Mouse (Mus musculus) kidney, adult 2 months (tissue): ENCODE measurements around the gene Cyp21a1. TPM values are rescaled to one million over a fixed set of nuclear protein-coding genes. Genes with fewer than 3 reads are reported as not detected.
"Not testable (repeated sequence)": the region's sequence is repeated elsewhere in the genome, so short reads cannot be mapped to it uniquely, and the experiment has no call there.

Experiments
- DNase-seq: peaks from one replicate; pipeline ENCODE4 v3.0.0; 2021
- H3K27ac ChIP-seq: fragments of 200-500 bp; 2 replicates; pipeline ENCODE4 v1.5.1; 2012; ENCODE audit warnings: low read depth, low read length, control low read depth, inconsistent platforms; ENCODE audit not compliant: insufficient read depth
- H3K27me3 ChIP-seq: fragments of 200-500 bp; replicated peaks from 2 replicates; pipeline ENCODE4 v1.6.1; 2012; ENCODE audit warnings: mild to moderate bottlenecking, moderate library complexity, low read length, inconsistent platforms; ENCODE audit not compliant: control insufficient read depth, insufficient read depth
- H3K36me3 ChIP-seq: fragments of 200-500 bp; 2 replicates; pipeline ENCODE4 v1.6.1; 2012; ENCODE audit warnings: mild to moderate bottlenecking, moderate library complexity, low read length, inconsistent platforms; ENCODE audit not compliant: control insufficient read depth, insufficient read depth
- H3K4me1 ChIP-seq: fragments of 200-500 bp; 2 replicates; pipeline ENCODE4 v1.6.1; 2011; ENCODE audit warnings: low read length; ENCODE audit not compliant: control insufficient read depth, insufficient read depth
- H3K4me3 ChIP-seq: fragments of 200-500 bp; 2 replicates; pipeline ENCODE4 v1.5.1; 2011; ENCODE audit warnings: mild to moderate bottlenecking, low read depth, low read length, control low read depth; ENCODE audit not compliant: insufficient read depth
- CTCF ChIP-seq: fragments of 200-500 bp; conservative IDR thresholded peaks from 2 replicates; pipeline ENCODE4 v1.5.1; 2011; ENCODE audit warnings: low read depth, mild to moderate bottlenecking, control low read depth, low read length, moderate library complexity, mixed read lengths; ENCODE audit not compliant: insufficient read depth, insufficient read length
- POLR2A ChIP-seq: fragments of 200-500 bp; IDR thresholded peaks from one replicate; pipeline ENCODE4 v1.6.1; 2011; ENCODE audit warnings: low read depth, low read length, control low read depth
- WGBS: fragments of 180-500 bp; shearing (Covaris S2); methylation state at CpG from one replicate; pipeline ENCODE4 v1.1.7; 2018; 5-methylcytosine and 5-hydroxymethylcytosine counted together
- polyA plus RNA-seq: library from polyadenylated mRNA; depleted of rRNA; stranded (reverse); fragments of >200 nt; gene quantifications from 2 replicates; pipeline ENCODE4 v1.2.3, GENCODE M21; 2012

Cyp21a1 gene
- polyA plus RNA-seq, 1 experiment: 0.23 TPM

- no peak for TF ChIP-seq CTCF
- no peak for TF ChIP-seq POLR2A
- Histone ChIP-seq H3K4me3 (no peak overlapping the region), H3K36me3 (no peaks in the 10 kb centered on the region), H3K4me1 (no peaks in the 10 kb centered on the region), H3K27me3 (no peaks in the 10 kb centered on the region), H3K27ac (no peak overlapping the region)
- no peak for DNase-seq
- WGBS: 90% methylated on average over 4 of the region's 4 CpGs
These were observed 4.8 kb downstream of the Cyp21a1 start for GRCm38 (mm10) chr17:34799531-34799925.

GRCm38 (mm10) chr17:34798866-34799530 lies 5.4 kb downstream of the Cyp21a1 start:
- no peak for TF ChIP-seq CTCF
- no peak for DNase-seq
- WGBS: 94% methylated on average over 17 of the region's 17 CpGs
- H3K27ac ChIP-seq: no peak overlapping the region
- H3K4me1 ChIP-seq: no peaks in the 10 kb centered on the region
- no peak overlapping the region for H3K4me3 ChIP-seq
- H3K27me3 ChIP-seq: no peaks in the 10 kb centered on the region
- no peaks in the 10 kb centered on the region for H3K36me3 ChIP-seq

GRCm38 (mm10) chr17:34798071-34798470 lies 6.3 kb downstream of the Cyp21a1 start:
- not testable (repeated sequence) for H3K27me3 ChIP-seq, H3K36me3 ChIP-seq, H3K4me1 ChIP-seq, H3K4me3 ChIP-seq, DNase-seq, H3K27ac ChIP-seq
- WGBS: 82% methylated on average over 7 of the region's 7 CpGs

DNA sequence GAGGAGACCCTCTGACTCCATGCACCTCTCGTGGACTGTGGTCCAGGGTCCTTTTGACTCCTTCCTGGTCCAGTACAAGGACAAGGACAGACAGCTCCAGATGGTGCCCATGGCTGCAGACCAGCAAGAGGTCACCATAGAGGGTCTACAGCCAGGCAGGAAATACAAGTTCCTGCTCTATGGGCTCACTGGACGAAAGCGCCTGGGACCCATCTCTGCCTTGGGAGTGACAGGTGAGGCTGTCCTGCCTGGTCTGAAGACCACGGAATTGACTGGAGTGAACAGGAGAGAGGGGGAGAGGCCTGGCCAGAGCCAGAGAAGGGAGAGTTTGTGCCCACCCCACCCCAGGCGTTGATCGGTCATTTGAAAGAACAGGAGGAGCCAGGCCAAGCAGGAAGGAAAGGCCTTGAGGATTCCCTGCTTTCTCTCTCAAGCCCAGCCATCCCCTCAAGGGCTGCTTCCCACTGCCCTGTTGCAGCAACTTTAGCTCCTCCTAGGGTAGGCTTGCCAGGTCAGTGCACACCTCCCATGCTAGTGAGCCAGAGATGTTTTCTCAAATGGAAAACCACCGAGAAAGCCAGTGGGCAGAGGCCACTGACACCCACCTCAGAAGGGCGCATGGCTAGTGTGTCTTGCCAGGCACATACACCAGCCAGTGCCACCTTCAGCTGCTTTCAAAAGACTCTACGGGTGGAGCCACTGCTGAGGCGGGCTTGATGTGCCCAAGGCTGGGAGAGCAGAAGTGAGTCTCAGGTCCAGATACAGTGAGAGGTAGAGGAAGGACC lies 7.0 kb downstream of the Cyp21a1 start:
- DNase-seq, H3K4me1 ChIP-seq, H3K27me3 ChIP-seq, H3K27ac ChIP-seq, H3K4me3 ChIP-seq, H3K36me3 ChIP-seq: not testable (repeated sequence)
- 83% methylated on average over 10 of the region's 10 CpGs for WGBS

- Histone ChIP-seq H3K27me3 (no peaks in the 10 kb centered on the region), H3K4me1 (no peaks in the 10 kb centered on the region), H3K27ac (no peak overlapping the region), H3K36me3 (no peaks in the 10 kb centered on the region), H3K4me3 (no peak overlapping the region)
- WGBS: 88% methylated on average over 8 of the region's 8 CpGs
- TF ChIP-seq POLR2A: no peak
- TF ChIP-seq CTCF: no peak
- DNase-seq: peak; percentile 14
These were observed 7.8 kb downstream of the Cyp21a1 start for GRCm38 (mm10) chr17:34796311-34797140.

- H3K27me3 ChIP-seq: no peaks in the 10 kb centered on the region
- no peaks in the 10 kb centered on the region for H3K36me3 ChIP-seq
- no peak overlapping the region for H3K27ac ChIP-seq
- 56% methylated on average over 9 of the region's 9 CpGs for WGBS
- DNase-seq: peak; percentile 52
- TF ChIP-seq POLR2A (no peak), CTCF (peak; percentile 56)
- H3K4me1 ChIP-seq: no peaks in the 10 kb centered on the region
- no peak overlapping the region for H3K4me3 ChIP-seq
These were observed 8.7 kb downstream of the Cyp21a1 start for GRCm38 (mm10) chr17:34795633-34796032.

- no peak for DNase-seq
- Histone ChIP-seq H3K27ac (no peak overlapping the region), H3K4me1 (no peaks in the 10 kb centered on the region), H3K4me3 (no peak overlapping the region), H3K27me3 (no peaks in the 10 kb centered on the region), H3K36me3 (no peaks in the 10 kb centered on the region)
- TF ChIP-seq POLR2A (no peak), CTCF (no peak)
- 86% methylated on average over 10 of the region's 10 CpGs for WGBS
These were observed 9.3 kb downstream of the Cyp21a1 start for GRCm38 (mm10) chr17:34795016-34795415.
